Mouse (Mus musculus) CH12F3 (cell line): ENCODE results near the gene Dusp10.

Source experiments
- in situ Hi-C: fragments of 300-500 bp; cut with MboI; formaldehyde crosslinking; loops from 2 replicates; pipeline ENCODE4 v1.14.3; 2020; ENCODE audit warnings: low sequenced_read_pairs

Gene Dusp10

DNA sequence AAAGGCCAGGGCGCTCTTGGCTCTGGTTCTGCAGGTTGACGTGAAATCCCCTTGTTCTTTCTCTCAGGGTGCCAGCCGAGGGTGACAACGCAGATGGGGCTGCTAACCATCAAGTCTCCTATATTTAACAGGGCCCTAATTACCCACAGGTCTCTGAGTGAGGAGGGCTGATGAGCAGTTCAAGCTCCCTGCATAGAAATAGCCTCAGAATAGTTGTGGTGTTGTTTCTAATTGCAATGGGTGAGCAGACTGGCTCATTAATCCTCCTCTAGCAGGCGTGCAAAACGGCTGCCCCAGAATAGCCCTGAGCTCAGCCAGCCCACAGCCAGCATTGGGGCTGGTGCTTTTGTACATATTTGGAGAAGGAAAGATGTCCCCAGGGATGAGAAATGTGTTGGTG is 77.4 kb downstream of the Dusp10 start:
- in situ Hi-C loops: no loop called here

DNA sequence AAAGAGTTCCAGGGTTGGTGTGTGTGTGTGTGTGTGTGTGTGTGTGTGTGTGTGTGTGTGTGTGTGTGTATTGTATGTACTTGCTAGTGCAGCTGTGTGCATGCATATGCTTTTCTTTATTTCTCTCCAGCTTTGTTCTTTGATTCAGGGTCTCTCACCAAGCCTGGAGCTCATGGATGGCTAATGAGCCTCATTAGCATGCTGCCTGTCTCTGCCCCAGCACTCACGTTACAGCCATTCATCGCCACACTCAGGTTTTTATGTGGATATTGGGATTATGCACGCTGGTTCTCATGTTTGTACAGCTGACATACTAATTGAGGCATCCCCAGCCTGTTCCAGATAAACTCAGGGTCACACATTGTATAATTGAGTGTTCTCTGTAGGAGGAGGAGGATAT is 81.8 kb downstream of the Dusp10 start:
- in situ Hi-C loops: no loop called here

DNA sequence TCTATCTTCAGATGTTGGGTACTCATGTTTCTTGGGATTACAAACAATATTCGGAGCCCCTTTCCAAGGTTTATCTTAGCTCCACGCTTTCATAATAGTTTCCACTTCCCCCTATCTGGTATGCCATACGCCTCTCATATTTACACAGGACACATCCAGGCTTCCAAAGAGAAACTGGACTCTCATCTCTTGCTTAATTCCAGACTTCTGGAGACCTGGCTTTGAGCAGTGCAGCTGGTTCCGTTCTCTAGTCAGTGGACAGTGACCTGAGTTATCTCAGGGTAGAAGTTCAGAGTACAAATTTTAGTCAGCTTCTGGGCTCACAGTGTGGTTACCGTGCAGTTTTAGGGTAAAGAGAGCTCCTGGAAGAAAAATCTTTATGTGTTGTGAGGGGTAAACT is 87.3 kb downstream of the Dusp10 start:
- in situ Hi-C loops: no loop called here

DNA sequence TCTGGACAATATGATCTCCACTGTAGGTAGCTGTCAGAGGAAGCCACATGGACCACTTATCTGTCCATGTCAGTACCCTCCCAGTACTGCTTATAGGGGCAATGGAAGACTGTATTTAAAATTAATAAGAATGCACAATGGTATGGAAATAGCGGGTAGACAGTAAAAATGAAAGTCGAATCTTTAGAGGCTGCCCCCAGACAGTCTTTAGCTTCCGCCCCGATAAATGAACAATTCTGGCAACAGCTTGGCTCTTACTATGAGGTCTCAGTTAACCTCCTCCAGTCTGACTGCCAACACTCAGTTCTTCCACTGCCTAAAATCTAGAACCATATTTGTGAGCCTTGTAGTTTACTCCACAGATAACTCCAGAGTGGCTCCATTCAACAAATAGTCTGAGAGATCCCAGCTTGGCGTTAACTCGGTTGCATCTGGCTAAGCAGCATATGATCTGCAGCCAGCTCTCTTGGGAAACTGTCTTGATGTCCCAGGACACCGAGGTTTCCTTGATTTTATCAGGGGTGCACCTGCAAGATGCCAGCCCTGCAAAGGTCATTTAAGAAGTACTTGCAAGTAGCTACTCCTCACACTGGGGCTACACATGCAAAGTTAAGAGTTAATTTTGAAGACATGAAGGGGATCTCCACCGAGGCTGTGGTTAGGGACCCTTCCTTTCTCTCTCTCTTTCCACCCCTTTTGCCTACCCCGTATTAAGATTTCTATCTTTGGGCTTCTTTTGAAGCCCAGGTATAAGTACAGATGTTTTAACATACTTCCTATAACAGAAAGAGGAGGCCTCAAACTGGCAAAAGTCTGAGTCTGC is 88.0 kb downstream of the Dusp10 start:
- in situ Hi-C loops: no loop called here

DNA sequence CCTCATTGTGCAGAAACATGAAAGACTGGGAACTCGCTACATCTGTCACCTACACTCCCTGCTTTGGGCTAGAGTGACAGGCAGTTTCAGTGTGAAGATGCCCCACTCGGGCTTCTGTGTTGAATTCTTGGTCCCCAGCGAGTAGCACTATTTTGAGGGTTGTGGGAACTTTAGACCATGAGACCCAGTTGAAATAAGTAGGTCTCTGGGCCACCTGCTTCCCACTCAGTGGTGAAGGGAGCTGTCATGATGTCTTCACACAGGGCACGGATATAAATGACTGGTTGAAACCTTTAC is 88.6 kb downstream of the Dusp10 start:
- in situ Hi-C loops: no loop called here

DNA sequence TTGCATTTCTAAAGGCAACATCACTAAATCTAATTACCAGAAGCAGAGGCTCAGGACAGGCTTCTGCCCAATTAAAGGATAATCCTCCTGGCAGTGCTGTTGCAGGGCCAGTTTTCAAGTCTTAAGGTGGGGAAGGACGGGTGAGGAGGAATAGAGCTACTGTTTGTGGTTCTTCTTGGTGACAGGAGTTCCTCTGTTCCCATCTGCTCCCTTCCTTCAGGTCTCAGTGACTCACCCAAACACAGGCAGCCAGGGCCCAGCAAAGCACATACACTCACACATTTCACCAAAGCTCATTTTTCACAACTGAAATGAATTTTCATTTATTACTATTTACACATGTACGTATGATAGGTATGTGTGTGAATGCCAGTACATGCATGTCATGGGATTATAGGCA is 93.7 kb downstream of the Dusp10 start:
- in situ Hi-C loops: no loop called here

DNA sequence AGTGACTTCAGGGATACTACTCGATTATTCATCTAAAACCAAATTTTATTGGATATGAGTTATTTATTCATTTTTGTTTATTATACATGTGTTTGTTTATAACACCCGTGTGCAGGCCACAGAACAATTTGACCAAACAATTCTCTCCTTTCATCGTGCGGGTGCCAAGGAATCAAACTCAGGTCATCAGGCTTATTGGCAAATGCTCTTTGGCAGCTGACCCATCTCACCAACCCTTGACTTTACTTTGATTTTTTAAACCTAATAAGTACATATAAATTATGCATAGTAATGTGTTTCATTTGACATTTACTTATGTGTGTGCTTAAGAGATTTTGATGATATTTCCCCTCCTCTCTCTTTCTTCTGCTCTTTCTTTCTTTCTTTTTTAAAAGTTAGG is 94.3 kb downstream of the Dusp10 start:
- in situ Hi-C loops: no loop called here

DNA sequence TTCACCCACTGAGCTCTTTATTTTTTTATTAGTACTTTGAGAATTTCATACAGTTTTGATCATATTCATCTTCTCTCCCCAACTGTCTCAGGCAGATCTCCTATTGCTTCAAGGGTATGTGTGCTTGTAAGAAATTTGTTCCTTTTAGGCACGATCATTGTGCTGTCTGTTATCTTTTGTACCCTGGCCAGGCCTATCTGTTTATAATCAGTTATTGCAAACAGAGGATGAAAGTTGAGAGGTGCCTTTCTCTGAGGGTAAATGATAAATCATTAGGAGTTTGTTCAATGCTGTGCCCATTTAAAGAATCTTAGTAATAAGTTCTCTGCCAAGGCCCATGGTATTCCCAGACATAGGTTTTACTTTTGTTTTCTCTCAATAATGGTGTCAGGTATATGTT is 95.2 kb downstream of the Dusp10 start:
- in situ Hi-C loops: no loop called here

DNA sequence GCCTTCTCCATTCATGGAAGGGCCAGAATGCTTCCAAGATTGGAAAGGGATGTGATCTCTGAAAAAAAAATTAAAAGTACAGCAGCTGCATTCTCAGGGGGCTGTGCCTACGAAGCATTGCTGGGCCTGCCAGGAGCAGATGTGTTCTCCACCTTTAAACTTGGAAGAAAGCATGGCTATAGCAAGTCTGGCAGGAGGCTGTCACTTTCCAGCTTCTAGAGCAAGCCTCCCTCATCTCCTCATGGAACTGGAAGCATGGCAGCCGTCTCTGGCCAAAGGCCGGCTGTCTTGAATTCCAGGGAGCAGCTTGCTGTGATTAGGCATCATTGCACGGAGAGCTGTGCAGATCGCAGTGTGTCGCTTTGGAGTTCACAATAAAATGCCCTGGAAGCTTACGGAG is 104.5 kb downstream of the Dusp10 start:
- in situ Hi-C loops: no loop called here

DNA sequence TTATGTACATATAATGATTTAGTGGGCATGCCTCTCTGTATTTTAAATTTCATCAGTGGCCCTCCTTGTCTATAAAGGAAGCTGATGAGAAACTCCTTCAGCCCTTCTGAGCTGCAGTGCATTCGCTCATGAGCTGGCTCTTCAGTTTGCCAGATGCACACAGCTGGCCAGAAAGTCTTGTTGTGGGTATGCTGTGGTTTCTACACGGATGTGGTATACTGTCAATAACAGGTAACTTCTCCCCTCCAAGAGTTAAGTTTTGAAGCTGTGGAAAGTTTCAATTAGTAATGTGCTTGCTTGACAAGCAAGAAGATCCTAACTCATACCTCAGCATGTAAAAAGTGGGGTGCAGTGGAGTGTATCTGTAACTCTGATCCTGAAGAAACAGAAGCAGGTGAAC is 104.9 kb downstream of the Dusp10 start:
- in situ Hi-C loops: no loop called here

DNA sequence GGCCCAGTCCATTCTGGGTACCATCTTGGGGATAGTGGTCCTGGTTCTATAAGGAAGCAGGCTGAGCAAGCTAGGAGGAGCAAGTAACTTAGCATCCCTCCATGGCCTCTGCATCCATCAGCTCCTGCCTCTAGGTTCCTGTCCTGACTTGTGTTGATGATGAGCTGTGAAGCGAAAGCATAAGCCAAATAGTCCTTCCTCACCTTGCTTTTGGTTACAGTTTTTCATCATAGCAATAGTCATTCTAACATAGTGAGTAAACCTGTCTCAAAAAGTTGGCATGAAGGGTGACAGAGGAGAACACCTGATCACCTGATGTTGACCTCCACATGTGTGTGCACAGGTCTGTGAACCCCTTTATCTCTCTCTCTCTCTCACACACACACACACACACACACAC is 105.5 kb downstream of the Dusp10 start:
- in situ Hi-C loops: no loop called here
